Mouse (Mus musculus): ENCODE measurements at regions not wholly inside any gene's neighbourhood (a gene's known extent, or its start where the extent isn't known, plus 50 kb on each side); places are given as distances from the start of the nearest gene placed in this dataset.
"Not testable (repeated sequence)": the region's sequence is repeated elsewhere in the genome, so short reads cannot be mapped to it uniquely, and the experiment has no call there.

DNA sequence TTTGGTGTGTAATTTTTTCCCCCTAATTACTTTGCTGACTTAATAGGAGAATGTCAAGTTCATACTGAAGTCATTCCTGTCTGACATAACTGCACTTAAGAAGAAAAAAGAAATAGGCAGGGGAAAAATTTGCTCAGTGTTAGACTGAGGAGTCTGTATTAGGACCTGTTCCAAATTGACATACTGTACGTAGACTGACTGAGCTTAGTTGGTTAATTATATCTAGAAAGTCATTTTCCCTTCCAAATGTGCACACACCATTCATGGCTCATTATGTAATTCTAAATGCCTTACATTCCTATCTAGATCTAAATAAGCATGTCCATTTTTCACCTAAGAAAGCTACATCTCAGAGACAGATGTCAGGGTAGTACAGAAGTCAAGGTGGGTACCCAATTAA, 435.6 kb upstream of the Htr2a start:
- DNase-seq (ENCODE audit: low read depth, low spot score): no peak

DNA sequence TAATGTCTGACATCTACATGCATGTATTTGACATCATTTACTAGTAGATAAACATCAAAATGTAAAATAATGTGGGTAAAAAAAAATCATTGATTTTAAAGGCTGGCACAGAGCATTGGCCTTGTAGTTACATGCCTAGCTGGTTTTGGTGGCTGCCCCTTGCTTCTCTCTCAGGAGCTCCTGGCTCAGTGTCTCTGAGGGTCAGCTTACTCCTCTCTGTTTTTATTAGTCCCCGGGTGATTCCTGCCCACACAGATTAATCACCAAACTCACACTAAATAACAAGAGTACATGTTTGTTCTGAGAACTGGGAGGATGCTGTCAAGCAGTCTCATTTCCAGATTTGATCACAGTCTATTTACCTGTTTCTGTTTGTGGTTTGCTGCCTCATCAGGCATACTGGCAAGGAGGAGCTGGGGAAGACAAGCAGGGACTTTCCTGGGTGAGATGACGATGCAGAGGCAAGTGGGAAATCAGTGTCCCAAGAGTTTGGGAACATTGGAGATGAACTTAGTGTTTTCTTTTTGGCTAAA, 422.7 kb upstream of the Htr2a start:
- no peak for DNase-seq (ENCODE audit: low read depth, low spot score)

DNA sequence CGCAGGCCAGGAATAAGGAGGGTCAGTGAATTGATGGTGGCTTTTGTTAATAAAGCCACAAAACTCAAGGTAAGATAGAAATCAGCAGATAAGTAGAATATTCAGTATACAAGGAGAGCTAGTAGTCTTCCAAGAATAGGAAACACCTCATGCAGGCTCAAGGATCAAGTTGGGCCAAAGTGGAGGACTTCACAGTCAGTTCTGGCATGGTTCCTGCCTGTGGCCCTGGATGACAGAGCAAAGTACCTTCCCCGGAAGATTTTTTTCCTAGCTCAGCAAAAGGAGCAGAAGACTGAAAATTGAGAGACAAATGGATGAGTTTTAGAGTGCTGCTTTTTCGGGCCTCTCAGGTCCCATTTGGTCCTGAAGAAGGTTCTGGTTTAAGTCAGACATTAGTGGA, 420.9 kb upstream of the Htr2a start:
- no peak for DNase-seq (ENCODE audit: low read depth, low spot score)

DNA sequence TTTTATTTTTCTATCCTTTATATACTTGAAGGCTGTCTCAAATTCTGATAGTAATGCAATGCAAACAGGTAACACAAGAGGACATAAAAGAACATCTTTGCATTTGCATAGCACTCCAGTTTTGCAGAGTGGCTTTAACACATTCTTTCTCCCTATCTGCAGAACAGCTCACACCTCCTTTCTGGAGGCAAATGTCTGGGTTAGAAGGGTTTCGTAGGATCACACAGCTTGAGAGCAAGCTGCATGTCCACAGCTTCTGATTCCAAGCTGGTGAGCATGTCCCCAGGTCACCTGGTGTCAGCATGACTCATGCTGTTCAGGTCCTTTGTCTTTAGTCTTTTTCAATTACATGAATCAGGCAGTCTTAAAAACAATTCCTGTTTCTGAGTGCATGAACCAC, 418.5 kb upstream of the Htr2a start:
- no peak for DNase-seq (ENCODE audit: low read depth, low spot score)

DNA sequence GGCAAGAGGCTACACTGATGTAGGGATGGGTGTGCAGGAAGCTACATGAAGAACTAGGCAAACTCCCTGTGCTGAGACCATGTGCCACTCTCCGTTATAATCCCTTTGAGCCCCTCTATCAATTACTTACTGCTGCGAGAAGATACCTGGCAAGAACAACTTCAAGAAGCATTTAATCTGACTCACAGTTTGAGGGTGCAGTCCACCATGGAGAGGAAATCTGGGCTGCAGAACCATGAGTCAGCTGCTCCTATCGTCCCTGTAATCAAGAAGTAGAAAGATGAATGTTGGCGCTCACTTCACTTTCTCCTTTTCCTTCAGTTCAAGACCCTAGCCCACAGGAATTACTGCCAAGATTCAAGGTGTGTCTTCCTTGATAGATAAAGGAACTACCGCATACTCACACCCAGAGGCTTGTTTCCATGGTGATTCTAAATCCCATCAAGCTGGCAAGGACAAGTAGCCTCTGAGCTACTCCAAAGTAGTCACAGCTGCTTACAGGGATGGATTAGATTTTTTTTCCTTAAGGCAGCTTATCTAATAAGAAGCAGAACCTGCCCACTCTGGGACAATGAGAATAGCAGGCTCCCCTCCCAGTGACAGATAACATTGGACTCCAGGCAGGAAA, 411.0 kb upstream of the Htr2a start:
- DNase-seq (ENCODE audit: low read depth, low spot score): no peak

DNA sequence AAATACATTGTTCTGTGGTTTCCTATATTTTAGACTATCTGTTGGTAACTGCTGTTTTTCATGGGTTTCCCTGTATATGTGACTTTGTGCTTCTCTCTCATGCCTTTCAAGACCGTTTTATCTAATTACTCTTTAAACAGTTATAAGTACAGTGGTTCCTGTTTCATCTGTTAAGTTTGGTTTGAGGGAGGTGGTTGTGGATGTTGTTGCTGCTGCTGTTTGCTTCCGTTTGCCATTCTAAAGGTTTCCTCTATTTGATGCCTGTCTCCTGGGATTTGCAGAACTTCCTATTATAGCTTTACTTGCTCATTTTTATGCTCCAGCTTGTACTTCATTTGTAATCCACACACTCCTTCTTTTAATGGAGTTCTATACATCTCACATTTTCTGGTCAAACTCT, 400.4 kb upstream of the Htr2a start:
- no peak for DNase-seq (ENCODE audit: low read depth, low spot score)

DNA sequence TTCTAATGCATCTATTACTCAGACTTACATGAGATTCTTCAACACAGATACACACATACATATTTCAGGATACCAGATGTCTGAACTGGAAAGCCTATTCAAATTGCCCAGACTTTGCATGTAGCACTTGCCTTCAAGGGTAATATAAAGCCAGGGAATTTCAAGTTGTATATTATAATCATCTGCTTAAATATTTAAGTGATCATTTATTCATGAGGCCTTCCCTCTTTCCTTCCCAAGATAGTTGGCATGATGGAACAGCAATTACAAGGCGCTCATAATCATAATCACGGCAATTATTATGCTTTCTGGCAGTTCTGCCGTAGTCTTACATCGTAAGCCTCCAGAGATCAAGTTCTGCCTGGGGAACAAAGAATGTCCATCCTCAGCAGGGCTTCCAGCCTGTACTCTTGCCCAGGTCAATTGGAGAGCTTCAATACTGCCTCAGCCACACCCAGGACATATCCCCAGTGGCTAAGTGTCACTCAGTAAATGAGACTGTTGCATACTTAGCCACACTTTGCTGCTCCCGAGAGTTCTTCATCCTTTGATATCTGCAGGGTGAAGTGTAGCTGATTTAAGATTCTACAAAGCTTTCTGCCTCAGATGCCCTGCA, 391.3 kb upstream of the Htr2a start:
- no peak for DNase-seq (ENCODE audit: low read depth, low spot score)

DNA sequence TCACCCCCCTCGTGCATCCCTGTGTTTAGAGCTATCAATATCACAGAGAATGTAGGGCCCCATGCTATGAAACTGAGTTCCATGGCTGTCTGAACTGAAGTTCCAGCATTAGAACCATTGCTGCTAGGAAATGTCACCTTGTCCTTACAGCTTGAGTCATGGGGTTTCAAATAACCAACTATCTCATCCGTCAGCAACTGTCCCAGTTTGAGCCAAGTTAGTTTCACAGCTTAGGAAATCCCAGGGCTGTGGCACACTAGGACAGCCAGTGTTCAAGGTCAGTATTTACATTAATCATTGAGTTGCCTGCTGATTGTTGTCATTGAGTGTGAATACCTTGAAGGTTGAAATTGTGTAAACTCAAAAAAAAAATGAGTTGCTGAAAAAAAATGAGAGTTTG, 390.6 kb upstream of the Htr2a start:
- DNase-seq (ENCODE audit: low read depth, low spot score): no peak

DNA sequence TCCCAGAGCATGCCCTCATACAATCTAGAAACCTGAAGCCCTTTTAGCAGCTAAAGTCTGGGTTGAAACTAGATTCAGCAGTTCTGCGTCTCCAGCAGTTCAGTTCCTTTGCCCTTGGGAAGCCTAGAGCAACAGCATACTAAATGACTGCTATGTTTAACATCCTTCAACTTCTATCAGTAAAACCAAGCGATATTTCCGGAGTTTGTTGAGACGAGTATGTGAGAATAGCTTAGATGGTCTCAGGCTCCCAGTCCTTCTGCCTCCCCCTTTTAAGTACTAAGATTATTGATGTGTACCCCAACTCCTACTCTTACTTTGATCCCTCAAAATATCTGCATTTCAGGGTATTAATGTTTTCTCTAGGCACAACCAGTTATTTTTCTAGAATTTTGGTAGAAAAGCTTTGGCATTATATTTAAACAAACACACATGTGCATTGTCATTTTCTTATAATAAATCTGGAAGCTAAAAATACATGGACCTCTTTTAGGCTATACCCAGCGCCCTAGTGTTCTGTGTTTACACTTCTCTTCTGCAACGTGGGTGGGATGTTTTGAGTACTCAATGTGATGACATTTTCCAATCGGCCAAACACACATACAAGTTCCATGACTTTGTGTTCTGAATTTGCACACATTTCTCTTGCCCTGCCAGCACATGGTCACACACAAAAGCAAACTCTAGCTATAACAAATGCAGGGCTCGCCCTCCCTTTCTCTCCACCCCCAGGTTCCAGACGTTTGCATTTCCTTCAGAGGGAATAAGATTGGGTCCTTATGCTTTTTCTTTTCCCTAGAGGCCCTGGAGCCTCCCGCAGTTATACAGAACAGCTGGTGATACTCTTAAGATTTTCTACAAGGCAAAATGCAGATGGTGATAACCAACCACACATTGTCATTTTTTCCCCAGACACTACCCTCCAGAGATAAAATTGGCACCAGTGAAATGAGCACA, 388.2 kb upstream of the Htr2a start:
- no peak for DNase-seq (ENCODE audit: low read depth, low spot score)

DNA sequence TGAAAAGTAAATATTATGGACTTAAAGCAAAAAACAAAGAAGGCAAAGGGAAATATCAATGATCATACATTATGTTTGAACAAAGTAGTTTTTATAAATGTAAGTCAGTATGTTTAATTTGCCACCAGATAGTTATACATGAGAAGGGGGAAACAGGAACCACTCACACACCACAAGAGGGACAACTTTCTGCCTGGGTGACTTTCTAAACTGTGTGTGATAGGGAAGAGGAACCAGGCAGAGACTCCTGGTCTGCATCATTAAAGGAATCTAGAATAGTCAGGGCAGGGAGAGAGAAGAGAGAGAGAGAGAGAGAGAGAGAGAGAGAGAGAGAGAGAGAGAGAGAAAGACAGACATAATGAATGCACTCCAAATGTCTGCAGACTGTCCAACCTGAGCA, 385.6 kb upstream of the Htr2a start:
- no peak for DNase-seq (ENCODE audit: low read depth, low spot score)

DNA sequence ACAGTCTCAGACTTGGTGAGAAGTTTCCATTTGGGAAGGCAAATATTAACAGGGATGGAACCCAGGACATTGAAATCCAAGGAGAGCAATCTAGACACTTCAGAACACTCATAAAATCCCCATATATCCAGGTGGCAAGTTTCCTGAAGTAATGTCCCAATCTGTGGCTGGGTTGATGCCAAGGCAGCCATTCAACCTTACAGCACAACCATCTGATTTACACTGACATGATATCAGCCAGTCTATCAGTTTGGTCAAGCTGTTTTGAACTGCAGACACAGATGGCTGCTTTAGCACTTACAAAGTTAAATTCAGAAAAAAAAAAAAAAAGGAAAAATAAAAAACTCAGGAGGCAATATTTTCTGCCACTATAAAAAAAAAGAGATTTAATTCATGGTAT, 381.2 kb upstream of the Htr2a start:
- no peak for DNase-seq (ENCODE audit: low read depth, low spot score)

DNA sequence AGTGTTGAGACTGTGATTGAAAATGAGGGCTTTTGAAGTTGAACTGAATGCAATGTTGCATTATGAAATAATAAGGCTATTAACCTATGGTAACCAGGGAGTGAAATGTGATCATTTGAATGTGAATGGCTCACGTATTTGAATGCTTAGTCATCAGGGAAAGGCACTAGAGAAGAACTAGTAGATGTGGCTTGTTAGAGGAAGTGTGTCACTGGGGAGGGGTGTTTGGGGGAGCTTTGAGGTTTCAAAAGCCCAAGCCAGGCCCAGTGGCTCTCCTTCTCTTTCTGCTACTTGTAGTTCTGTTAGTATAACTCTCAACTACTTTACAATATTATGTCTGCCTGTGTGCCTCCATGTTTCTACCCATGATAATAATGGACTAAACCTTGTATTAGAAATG, 373.6 kb upstream of the Htr2a start:
- no peak for DNase-seq (ENCODE audit: low read depth, low spot score)

DNA sequence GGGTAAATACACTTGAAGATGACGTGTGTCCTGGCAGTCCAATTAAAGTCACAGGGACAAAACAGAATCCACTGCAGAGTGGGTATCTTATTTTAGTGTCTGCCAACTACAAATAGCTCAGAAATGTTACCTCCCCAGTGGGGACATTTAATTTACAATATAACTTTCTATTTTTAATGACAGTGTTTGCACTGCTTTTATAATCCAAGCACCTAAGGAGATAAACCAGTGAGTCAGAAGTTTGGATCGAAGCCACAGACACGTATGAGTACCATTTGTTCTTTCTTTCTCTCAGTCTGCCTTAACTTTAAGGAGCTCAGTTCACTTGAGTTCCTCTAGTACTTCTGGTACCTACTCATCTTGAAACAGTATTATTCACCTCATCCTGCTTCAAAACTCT, 346.1 kb upstream of the Htr2a start:
- no peak for DNase-seq (ENCODE audit: low read depth, low spot score)

DNA sequence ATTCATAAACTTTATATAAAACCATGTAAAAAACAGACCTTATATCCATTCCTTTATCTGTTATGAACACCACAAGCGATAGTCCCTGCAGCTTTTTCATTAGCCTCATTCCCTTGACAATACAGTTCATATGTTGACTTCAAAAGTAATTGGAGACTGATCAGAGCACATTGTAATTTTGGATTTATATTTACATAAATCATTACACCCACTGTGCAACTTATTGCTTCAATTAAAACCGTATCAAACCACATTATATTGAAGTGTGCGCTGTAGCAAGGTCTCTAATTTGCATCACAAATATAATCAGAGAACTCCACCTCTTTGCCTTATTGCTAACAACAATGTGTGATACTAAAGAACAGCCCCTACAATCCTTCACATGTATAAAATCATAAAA, 336.2 kb upstream of the Htr2a start:
- no peak for DNase-seq (ENCODE audit: low read depth, low spot score)

DNA sequence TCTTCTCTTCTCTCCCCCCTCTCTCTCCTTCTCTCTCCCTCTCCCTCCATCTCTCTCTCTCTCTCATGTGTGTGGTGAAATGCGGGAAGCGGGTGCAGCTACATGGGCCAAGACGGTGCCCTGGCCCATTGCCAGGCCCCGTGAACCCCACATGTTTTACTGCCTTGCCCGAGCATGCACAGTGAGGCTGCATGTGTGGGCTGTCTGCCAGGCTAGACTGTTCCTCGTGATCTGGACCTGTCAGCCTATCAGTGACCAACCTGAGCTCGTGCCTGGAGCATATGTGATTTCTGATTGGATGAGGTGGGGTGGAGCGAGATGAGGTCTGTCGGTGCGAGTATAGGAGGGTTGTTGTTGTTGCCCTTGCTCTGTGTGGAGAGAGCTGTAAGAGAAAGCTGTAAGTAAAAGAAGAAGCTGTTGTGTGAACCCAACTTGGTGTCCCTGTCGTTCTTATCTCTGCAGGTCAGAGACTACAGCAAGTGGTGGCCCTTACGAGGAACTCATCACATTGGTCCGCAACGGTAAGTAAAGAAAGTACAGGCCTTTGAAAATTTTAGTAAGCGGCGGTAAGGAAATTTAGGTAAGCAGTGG, 333.8 kb upstream of the Htr2a start:
- DNase-seq (ENCODE audit: low read depth, low spot score): peak; percentile 30

DNA sequence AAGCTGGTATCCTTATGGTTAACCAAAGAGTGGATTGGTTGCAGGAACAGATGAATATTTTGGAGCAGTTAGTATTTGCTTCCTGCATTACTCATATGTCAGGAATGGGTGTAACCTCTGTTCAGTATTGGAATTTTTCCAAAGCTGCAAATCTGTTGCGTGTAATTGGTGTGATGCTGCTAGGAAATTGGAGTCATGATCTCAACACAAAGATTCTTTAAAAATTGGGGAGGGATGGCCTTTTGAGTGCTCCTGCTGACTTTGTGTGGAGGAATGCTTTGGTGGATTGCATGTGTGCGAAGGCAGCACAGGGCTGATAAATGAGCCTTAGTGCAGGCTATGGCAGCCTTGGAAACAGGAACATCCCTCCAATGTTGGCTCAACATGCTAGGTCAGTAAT, 331.2 kb upstream of the Htr2a start:
- DNase-seq (ENCODE audit: low read depth, low spot score): not testable (repeated sequence)

DNA sequence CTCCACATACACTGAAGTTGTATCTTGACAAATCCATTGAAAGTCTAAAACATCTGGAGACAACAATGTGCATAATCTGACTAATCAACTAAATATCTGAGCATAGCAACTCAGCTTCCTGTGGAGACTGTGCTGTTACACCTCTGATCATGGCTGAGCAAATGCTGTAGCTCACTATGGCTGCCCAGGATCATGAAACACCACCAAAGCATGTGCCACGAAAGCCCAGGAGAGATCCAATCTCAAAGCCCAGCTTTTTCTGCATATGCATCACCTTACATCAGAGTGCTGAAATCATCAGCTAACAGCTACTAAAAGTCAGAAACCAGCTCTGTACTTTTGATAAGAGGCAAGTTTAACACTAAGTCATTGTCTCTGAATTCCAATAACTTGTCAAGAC, 313.3 kb upstream of the Htr2a start:
- DNase-seq (ENCODE audit: low read depth, low spot score): no peak

DNA sequence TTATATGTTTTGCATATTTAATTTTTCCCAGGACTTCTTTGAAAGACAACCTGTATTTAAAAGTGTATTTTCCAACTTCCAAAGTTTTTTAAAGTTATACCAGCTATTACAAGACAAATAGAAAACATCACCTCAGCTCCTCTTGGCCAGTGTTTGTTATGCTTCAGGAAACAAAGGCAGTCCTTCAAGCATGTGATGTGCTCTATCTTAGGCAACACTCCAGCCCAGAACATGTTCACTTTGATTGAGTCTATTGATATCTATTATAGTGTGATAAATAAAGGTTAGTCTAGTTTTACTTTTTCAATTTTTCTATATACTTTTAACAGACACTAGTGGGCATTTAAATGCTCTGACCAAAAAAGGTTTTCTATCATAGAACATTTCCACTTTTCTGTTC, 289.9 kb upstream of the Htr2a start:
- DNase-seq (ENCODE audit: low read depth, low spot score): no peak

DNA sequence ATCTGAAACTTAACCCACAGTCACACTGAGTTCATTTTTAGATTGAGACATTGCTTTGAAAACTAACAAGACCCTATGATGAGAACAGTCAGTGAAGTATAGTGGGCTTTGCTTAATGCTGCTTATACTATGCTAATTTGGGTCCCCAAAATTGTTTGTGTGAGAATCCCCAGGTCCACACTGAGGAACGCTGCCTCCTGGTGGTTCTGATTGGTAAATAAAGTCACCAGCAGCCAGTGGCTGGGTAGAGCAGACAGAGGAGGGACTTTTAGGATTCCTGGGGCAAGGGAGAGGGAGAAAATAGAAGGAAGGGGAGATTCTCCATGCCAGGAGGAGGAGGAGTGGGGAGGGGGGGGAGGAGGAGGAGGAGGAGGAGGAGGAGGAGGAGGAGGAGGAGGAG, 288.4 kb upstream of the Htr2a start:
- no peak for DNase-seq (ENCODE audit: low read depth, low spot score)

DNA sequence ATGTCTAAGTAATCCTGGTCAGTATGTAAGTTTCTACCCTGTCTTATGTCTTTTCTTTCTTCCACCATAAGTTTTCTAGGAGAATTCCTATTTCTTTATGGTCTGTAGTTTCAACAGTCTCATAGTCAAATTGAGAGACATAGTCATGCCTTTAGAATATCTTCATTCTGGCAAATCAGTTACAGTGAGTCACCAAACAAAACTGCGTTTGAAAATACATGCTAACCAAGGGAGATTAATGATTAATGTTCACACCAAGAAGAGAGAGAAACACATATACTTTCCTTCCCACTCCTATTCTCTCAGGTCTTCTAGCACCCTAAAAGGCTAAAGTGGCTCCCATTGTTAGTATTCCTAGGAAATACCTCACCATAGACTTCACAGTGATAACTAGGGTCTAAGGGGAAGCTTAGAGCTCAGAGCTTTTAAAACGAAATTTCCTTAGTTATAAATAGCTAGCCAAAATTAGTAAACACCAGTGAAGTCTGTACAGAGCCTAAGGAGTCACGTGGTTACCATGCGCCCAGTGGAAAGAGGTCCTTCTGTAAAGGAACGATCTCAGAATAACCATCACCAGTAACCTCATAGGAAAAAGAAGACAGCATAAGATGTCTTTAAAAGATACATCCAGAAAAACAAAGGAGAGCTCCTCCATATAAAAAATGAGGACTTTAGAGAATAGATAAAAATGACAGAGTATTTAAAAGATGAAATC, 281.8 kb upstream of the Htr2a start:
- no peak for DNase-seq (ENCODE audit: low read depth, low spot score)

Measured in ZHBTc4 (cell line).